Mouse (Mus musculus): ENCODE measurements around the gene Dnmt1. TPM values are rescaled to one million over a fixed set of nuclear protein-coding genes. Genes with fewer than 3 reads are reported as not detected.
A peak's percentile ranks its signal among the peaks of the same experiment; 100 is the strongest.
"Not testable (repeated sequence)": the region's sequence is repeated elsewhere in the genome, so short reads cannot be mapped to it uniquely, and the experiment has no call there.

The Dnmt1 gene
- polyA plus RNA-seq (2014; fragmentation: Nextera tagmentation; extraction: Ambion mirVana): 95.7 and 95.8 TPM in 2 replicates

DNA sequence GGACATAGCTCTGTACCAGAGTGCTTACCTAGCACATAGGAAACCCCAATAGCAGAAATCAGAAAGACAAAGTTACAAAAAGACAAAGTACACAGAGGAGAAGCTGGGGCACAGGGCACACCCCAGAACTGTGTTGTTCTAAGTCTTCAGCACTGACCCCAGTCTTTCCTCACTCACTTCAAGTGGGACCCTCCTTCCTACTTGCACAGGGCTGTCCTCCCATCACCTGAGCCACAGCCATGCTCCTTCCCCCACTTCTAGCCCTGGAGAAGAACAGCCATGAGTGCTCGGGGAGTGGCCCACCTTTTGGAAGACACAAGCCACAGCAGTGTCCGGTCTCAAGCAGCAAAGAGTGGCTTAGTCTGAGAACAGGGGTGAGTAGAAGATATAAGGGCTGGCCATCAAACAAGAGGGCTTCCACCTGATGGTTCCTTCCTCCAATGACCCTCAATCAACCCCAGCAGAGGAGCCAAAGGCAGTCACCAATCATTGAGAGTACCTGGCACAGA lies at the start of gene Dnmt1:
Dnmt1 (minus strand) TSS at position 459 of the 509 bp plus-strand sequence.
- WGBS: 93% methylated on average over 2 of the region's 2 CpGs
- no peak within 1 kb of the TSS for H3K9ac ChIP-seq (ENCODE audit: low read length)
- H3K4me3 ChIP-seq (ENCODE audit: low read depth, low read length): no peak within 1 kb of the TSS
- H3K27me3 ChIP-seq (ENCODE audit: control insufficient read depth, insufficient read depth, low read length): no peaks in the 10 kb centered on the region
- ATAC-seq (ENCODE audit: insufficient number of reproducible peaks, low FRiP score, low TSS enrichment, low read depth) (no peak), DNase-seq (ENCODE audit: low spot score) (no peak)
- no peaks in the 10 kb centered on the region for H3K9me3 ChIP-seq (ENCODE audit: control insufficient read depth, low read length)
- H3K36me3 ChIP-seq (ENCODE audit: control insufficient read depth, insufficient read depth, low read length): no peaks in the 10 kb centered on the region
- no peaks in the 10 kb centered on the region for H3K4me1 ChIP-seq (ENCODE audit: control insufficient read depth, insufficient read depth, low read length)
- H3K4me2 ChIP-seq (ENCODE audit: low read depth, severe bottlenecking): no peak within 1 kb of the TSS
- no peak within 1 kb of the TSS for H3K27ac ChIP-seq (replicated peaks; ENCODE audit: low read depth, low read length)

DNA sequence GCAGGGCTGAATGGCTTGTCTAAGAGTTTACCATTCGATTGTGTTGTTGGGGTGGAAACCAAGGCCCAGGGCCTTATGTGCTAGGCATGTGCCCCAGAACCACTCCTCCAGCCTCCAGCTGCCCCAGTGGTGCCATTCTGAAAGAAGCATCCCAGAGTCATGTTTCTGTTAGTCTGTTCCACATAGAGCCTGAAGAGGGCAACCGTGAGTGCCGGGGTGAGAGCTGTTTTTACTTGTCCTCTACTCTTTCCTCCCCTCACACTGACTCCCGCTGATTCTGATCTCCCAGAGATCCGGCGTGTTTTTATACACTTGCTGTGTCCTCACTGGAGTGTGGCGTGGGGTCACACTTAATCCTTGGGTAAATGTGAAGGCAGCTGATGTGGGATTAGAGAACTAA lies 48.3 kb upstream of the Dnmt1 start:
- Histone ChIP-seq H3K36me3 (ENCODE audit: control insufficient read depth, insufficient read depth, low read length) (peaks cover 18% of the 10 kb centered on the region), H3K4me2 (ENCODE audit: low read depth, severe bottlenecking) (no peak overlapping the region), H3K27ac (replicated peaks; ENCODE audit: low read depth, low read length) (no peak overlapping the region), H3K27me3 (ENCODE audit: control insufficient read depth, insufficient read depth, low read length) (no peaks in the 10 kb centered on the region), H3K4me1 (ENCODE audit: control insufficient read depth, insufficient read depth, low read length) (0 out of 2 replicates have a peak, but pooled peaks cover 3% of the 10 kb centered on the region), H3K9me3 (ENCODE audit: control insufficient read depth, low read length) (no peaks in the 10 kb centered on the region), H3K9ac (ENCODE audit: low read length) (no peak overlapping the region), H3K4me3 (ENCODE audit: low read depth, low read length) (no peak overlapping the region)
- DNase-seq (ENCODE audit: low spot score): no peak
- 86% methylated on average over 7 of the region's 7 CpGs for WGBS
- ATAC-seq (ENCODE audit: insufficient number of reproducible peaks, low FRiP score, low TSS enrichment, low read depth): no peak

DNA sequence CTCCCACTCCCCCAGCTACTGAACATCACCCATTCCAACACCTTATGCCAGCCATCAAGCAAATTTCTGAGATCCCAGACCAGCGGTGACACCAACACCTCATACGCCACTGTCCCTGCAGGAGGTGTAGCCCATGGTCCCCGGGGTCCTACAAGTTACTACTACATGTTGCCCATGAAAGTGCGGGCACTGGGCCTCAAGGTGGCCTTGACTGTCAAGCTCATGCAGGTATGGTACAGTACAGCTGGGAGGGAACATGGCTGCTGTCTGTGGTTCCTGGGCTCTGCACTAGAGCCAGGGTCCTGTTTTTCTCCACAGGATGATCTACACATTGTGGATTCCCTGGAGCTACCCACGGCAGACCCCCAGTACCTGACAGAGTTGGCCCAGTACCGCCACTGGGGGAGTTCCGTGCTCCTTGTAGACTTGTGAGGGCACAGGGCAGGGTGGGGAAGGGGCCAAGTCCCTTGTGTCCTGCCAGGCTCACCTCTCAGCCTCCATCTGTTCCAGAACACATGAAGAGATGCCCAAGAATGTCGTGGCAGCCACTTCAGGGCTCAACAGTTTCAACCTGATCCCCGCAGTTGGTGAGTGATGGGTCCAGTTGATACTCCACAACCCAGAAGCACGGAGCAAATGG lies 47.7 kb upstream of the Dnmt1 start:
- ATAC-seq (ENCODE audit: insufficient number of reproducible peaks, low FRiP score, low TSS enrichment, low read depth): no peak
- H3K4me1 ChIP-seq (ENCODE audit: control insufficient read depth, insufficient read depth, low read length): 0 out of 2 replicates have a peak, but pooled peaks cover 3% of the 10 kb centered on the region
- DNase-seq (ENCODE audit: low spot score): no peak
- WGBS: 93% methylated on average over 10 of the region's 10 CpGs
- no peak overlapping the region for H3K27ac ChIP-seq (replicated peaks; ENCODE audit: low read depth, low read length)
- no peaks in the 10 kb centered on the region for H3K9me3 ChIP-seq (ENCODE audit: control insufficient read depth, low read length)
- peaks cover 18% of the 10 kb centered on the region for H3K36me3 ChIP-seq (ENCODE audit: control insufficient read depth, insufficient read depth, low read length)
- H3K9ac ChIP-seq (ENCODE audit: low read length): no peak overlapping the region
- H3K4me2 ChIP-seq (ENCODE audit: low read depth, severe bottlenecking): no peak overlapping the region
- no peaks in the 10 kb centered on the region for H3K27me3 ChIP-seq (ENCODE audit: control insufficient read depth, insufficient read depth, low read length)
- no peak overlapping the region for H3K4me3 ChIP-seq (ENCODE audit: low read depth, low read length)

DNA sequence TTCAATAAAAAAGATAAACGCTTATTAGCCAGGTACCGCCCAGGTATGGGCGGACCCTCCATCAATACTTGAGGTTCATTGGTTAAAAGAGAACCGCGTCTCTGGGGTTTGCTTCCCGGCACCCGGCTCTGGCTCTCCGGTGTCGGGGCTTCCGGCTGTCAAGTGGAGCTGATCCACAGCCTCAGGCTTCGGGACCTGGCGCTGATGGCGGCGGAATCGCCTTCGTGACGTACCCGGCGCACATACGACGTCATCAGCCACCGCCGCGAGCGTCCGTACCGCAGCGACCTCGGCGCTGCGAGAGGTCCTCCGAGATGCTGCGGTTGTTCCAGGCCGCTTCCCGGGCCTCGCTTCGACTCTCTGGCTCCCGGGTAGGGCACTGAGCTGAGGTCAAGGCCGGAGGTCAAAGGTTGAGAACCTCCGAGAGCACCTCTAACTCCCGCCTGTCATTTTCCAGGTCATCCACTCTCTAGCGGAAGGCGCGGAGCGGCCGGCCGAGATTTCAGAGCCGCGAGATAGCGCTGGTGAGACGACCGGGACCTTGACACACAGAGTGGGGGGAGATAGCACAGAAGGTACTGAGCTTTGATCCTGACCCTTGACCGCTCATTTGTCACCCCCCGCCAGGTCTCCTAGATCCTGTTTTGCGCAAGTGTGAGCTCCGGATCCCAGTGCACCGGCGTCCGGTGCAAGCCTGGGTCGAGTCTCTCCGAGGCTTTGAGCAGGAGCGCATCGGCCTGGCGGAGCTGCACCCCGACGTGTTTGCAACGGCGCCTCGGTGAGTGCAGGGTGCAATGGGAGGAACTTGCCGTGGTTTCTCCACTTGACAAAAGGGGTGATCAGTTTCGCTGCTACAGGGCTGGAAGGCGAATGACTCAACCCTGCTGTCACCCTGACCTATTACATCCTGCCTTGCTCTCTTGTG lies 43.2 kb upstream of the Dnmt1 start, which contains the start of gene Mrpl4:
Mrpl4 (plus strand) TSS at position 112 of the 925 bp plus-strand sequence.
- H3K9ac ChIP-seq (ENCODE audit: low read length): peak within 1 kb of the TSS; percentile 74
- no peak within 1 kb of the TSS; the same call in 1 of the 2 replicates for H3K27ac ChIP-seq (replicated peaks; ENCODE audit: low read depth, low read length)
- peak within 1 kb of the TSS; percentile 72 for H3K4me3 ChIP-seq (ENCODE audit: low read depth, low read length)
- peak; percentile 84 for ATAC-seq (ENCODE audit: insufficient number of reproducible peaks, low FRiP score, low TSS enrichment, low read depth)
- H3K4me2 ChIP-seq (ENCODE audit: low read depth, severe bottlenecking): peak within 1 kb of the TSS; percentile 86
- no peaks in the 10 kb centered on the region for H3K9me3 ChIP-seq (ENCODE audit: control insufficient read depth, low read length)
- H3K4me1 ChIP-seq (ENCODE audit: control insufficient read depth, insufficient read depth, low read length): 0 out of 2 replicates have a peak, but pooled peaks cover 3% of the 10 kb centered on the region
- H3K36me3 ChIP-seq (ENCODE audit: control insufficient read depth, insufficient read depth, low read length): peaks cover 15% of the 10 kb centered on the region
- no peaks in the 10 kb centered on the region for H3K27me3 ChIP-seq (ENCODE audit: control insufficient read depth, insufficient read depth, low read length)
- peak; percentile 95 for DNase-seq (ENCODE audit: low spot score)
- under 1% methylated on average over 72 of the region's 72 CpGs for WGBS

DNA sequence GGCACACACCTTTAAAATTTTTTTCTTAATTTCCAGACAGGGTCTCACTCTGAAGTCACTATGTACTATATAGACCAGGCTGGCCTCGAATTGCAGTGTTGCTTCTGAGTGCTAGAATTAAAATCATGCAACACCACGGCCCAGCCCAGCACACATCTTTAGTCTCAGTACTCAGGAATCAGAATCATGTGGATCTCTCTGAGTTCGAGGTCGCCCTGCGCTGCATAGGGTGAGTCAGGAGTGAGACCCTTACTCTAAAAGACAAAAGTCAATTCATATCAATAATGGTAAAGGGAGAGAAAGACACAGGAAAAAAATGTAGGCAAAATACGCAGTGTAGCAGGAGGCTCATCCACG lies 42.6 kb upstream of the Dnmt1 start:
- Histone ChIP-seq H3K4me1 (ENCODE audit: control insufficient read depth, insufficient read depth, low read length) (0 out of 2 replicates have a peak, but pooled peaks cover 3% of the 10 kb centered on the region), H3K4me2 (ENCODE audit: low read depth, severe bottlenecking) (peak overlapping the region; percentile 86), H3K27me3 (ENCODE audit: control insufficient read depth, insufficient read depth, low read length) (no peaks in the 10 kb centered on the region), H3K36me3 (ENCODE audit: control insufficient read depth, insufficient read depth, low read length) (peaks cover 10% of the 10 kb centered on the region), H3K9ac (ENCODE audit: low read length) (peak overlapping the region; percentile 74), H3K9me3 (ENCODE audit: control insufficient read depth, low read length) (no peaks in the 10 kb centered on the region), H3K27ac (replicated peaks; ENCODE audit: low read depth, low read length) (no peak overlapping the region), H3K4me3 (ENCODE audit: low read depth, low read length) (peak overlapping the region; percentile 72)
- WGBS: 11% methylated on average over 7 of the region's 7 CpGs
- ATAC-seq (ENCODE audit: insufficient number of reproducible peaks, low FRiP score, low TSS enrichment, low read depth) (peak; percentile 41), DNase-seq (ENCODE audit: low spot score) (no peak)

DNA sequence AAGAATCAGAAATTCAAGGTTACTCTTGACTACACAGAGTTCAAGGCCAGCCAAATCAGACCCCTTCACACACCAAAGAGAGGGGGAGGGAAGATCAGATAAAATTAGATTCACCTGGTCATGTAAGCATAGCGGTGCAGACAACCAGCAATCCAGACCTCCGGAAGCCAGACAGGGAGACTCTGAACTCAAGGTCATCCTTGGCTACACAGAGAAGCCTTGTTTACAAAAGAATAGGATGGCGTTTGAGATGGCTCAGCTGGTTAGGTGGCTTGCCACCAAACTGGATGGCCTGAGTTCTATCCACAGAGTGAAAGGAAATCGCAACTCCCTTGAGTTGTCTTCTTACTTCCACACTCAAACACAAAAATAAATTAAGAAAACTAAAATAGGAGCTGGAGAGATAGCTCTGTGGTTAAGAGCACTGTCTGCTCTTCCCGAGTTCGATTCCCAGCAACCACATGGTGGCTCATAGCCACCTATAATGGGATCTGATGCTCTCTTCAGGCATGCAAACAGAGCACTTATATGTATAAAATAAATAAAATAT lies 42.0 kb upstream of the Dnmt1 start:
- ATAC-seq (ENCODE audit: insufficient number of reproducible peaks, low FRiP score, low TSS enrichment, low read depth) (peak; percentile 2; the same call in 1 of the 2 replicates), DNase-seq (ENCODE audit: low spot score) (no peak)
- no peak overlapping the region for H3K4me2 ChIP-seq (ENCODE audit: low read depth, severe bottlenecking)
- 82% methylated on average over 6 of the region's 6 CpGs for WGBS
- H3K4me3 ChIP-seq (ENCODE audit: low read depth, low read length): no peak overlapping the region
- no peaks in the 10 kb centered on the region for H3K9me3 ChIP-seq (ENCODE audit: control insufficient read depth, low read length)
- no peak overlapping the region for H3K27ac ChIP-seq (replicated peaks; ENCODE audit: low read depth, low read length)
- 0 out of 2 replicates have a peak, but pooled peaks cover 3% of the 10 kb centered on the region for H3K4me1 ChIP-seq (ENCODE audit: control insufficient read depth, insufficient read depth, low read length)
- peaks cover 8% of the 10 kb centered on the region for H3K36me3 ChIP-seq (ENCODE audit: control insufficient read depth, insufficient read depth, low read length)
- H3K9ac ChIP-seq (ENCODE audit: low read length): no peak overlapping the region
- H3K27me3 ChIP-seq (ENCODE audit: control insufficient read depth, insufficient read depth, low read length): no peaks in the 10 kb centered on the region

DNA sequence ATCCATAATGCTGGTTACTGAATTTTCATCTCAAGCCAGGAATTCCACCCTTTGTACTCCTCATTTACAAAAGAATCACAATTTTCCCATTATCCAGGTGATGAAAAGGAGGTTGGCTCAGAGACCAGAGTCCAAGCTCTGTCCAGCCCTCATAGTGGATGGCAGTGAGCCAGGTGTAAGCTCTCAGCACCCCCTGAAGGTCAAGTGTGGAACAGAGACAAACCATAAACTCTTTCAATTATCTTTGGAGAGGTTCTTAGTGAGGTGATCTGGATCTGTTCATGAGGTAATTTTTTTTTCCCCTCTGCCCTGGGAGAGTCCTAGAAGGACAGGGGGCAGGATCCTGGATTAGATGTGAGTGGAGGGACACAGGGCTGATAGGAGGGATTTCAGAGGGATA lies 41.1 kb upstream of the Dnmt1 start:
- Histone ChIP-seq H3K9ac (ENCODE audit: low read length) (no peak overlapping the region), H3K4me2 (ENCODE audit: low read depth, severe bottlenecking) (no peak overlapping the region), H3K27ac (replicated peaks; ENCODE audit: low read depth, low read length) (no peak overlapping the region), H3K9me3 (ENCODE audit: control insufficient read depth, low read length) (no peaks in the 10 kb centered on the region), H3K36me3 (ENCODE audit: control insufficient read depth, insufficient read depth, low read length) (peaks cover 4% of the 10 kb centered on the region), H3K4me1 (ENCODE audit: control insufficient read depth, insufficient read depth, low read length) (0 out of 2 replicates have a peak, but pooled peaks cover 3% of the 10 kb centered on the region), H3K27me3 (ENCODE audit: control insufficient read depth, insufficient read depth, low read length) (no peaks in the 10 kb centered on the region), H3K4me3 (ENCODE audit: low read depth, low read length) (no peak overlapping the region)
- no peak for ATAC-seq (ENCODE audit: insufficient number of reproducible peaks, low FRiP score, low TSS enrichment, low read depth)
- no peak for DNase-seq (ENCODE audit: low spot score)

DNA sequence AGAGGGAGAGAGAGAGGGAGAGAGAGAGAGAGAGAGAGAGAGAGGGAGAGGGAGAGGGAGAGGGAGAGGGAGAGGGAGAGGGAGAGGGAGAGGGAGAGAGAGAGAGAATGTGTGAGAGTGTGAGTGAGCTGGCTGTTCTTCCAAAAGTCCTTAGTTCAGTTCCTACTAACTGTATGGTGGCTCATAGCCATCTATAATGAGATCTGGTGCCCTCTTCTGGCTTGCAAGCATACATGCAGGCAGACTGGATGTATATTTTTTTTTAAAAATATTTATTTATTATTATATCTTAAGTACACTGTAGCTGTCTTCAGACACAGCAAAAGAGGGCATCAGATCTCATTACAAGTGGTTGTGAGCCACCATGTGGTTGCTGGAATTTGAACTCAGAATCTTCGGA lies 38.6 kb upstream of the Dnmt1 start:
- WGBS: 75% methylated on average over 1 of the region's 1 CpGs
- ATAC-seq (ENCODE audit: insufficient number of reproducible peaks, low FRiP score, low TSS enrichment, low read depth); DNase-seq (ENCODE audit: low spot score); H3K4me2 ChIP-seq (ENCODE audit: low read depth, severe bottlenecking); H3K9me3 ChIP-seq (ENCODE audit: control insufficient read depth, low read length); H3K36me3 ChIP-seq (ENCODE audit: control insufficient read depth, insufficient read depth, low read length); H3K4me3 ChIP-seq (ENCODE audit: low read depth, low read length); H3K9ac ChIP-seq (ENCODE audit: low read length); H3K27me3 ChIP-seq (ENCODE audit: control insufficient read depth, insufficient read depth, low read length); H3K4me1 ChIP-seq (ENCODE audit: control insufficient read depth, insufficient read depth, low read length); H3K27ac ChIP-seq (replicated peaks; ENCODE audit: low read depth, low read length): not testable (repeated sequence)

Measured in limb, embryonic 11.5 days (tissue).